Mouse (Mus musculus) testis, postnatal 14 days (tissue): ENCODE measurements around the gene Myef2.

Experiments
- DNase-seq: peaks from one replicate; pipeline ENCODE4 v3.0.0; 2021; ENCODE audit warnings: low spot score

Gene Myef2

GRCm38 (mm10) chr2:125067373-125067772, 56.1 kb downstream of the Myef2 start:
- DNase-seq: no peak

DNA sequence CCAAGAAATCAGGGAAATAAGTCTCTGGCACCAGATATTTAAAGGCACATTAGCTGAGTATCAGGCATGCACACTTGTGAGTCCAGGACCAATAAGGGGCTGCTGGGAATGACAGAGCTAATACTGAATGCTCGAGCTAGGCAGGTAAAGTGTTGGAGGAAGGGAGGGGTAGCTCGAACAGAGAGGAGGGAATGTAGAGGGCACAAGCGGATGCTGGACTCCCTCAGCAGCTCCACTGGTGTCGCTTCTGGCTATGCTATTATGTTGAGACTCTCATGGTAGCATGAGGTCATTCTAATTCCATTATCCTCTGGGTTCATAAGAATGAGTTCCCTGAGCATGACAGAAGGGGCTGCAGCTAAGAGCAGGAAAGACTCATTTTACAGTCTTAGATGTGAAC, 60.5 kb downstream of the Myef2 start:
- DNase-seq: no peak

GRCm38 (mm10) chr2:125061451-125061850, 62.0 kb downstream of the Myef2 start:
- DNase-seq: peak; percentile 70

GRCm38 (mm10) chr2:125057250-125057815, 66.1 kb downstream of the Myef2 start:
- DNase-seq: no peak

GRCm38 (mm10) chr2:125055316-125055903, 68.1 kb downstream of the Myef2 start:
- peak; percentile 58 for DNase-seq
